Mouse (Mus musculus) small intestine, adult 2 months (tissue): ENCODE measurements around the gene Lyve1. TPM values are rescaled to one million over a fixed set of nuclear protein-coding genes. Genes with fewer than 3 reads are reported as not detected.

Experiments used
- H3K27ac ChIP-seq: fragments of 200-500 bp; 2 replicates; pipeline ENCODE4 v1.5.1; 2012; ENCODE audit warnings: low read depth, low read length, control low read depth, inconsistent platforms; ENCODE audit not compliant: insufficient read depth
- H3K27me3 ChIP-seq: fragments of 200-500 bp; 2 replicates; pipeline ENCODE4 v1.6.1; 2012; ENCODE audit warnings: mild to moderate bottlenecking, moderate library complexity, low read length, inconsistent platforms; ENCODE audit not compliant: control insufficient read depth, insufficient read depth
- H3K36me3 ChIP-seq: fragments of 200-500 bp; 2 replicates; pipeline ENCODE4 v1.6.1; 2012; ENCODE audit warnings: mild to moderate bottlenecking, low read length, control low read depth, inconsistent platforms; ENCODE audit not compliant: control insufficient read depth, insufficient read depth
- H3K4me1 ChIP-seq: fragments of 200-500 bp; 2 replicates; pipeline ENCODE4 v1.6.1; 2012; ENCODE audit warnings: low read length, inconsistent platforms, mixed read lengths; ENCODE audit not compliant: control insufficient read depth, insufficient read depth, insufficient read length
- H3K4me3 ChIP-seq: fragments of 200-500 bp; 2 replicates; pipeline ENCODE4 v1.5.1; 2012; ENCODE audit warnings: low read depth, mild to moderate bottlenecking, control low read depth, inconsistent platforms, low read length, moderate library complexity
- CTCF ChIP-seq: fragments of 200-500 bp; IDR thresholded peaks from 2 replicates; pipeline ENCODE4 v1.5.1; 2012; ENCODE audit warnings: low read depth, mild to moderate bottlenecking, control low read depth, inconsistent platforms, low read length, moderate library complexity, mixed read lengths; ENCODE audit not compliant: insufficient replicate concordance, insufficient read length; ENCODE audit errors: extremely low read depth
- POLR2A ChIP-seq: fragments of 200-500 bp; IDR thresholded peaks from 2 replicates; pipeline ENCODE4 v1.6.1; 2012; ENCODE audit warnings: low read depth, mild to moderate bottlenecking, control low read depth, inconsistent platforms, low read length, moderate library complexity
- WGBS: fragments of 180-500 bp; shearing (Covaris S2); methylation state at CpG from one replicate; pipeline ENCODE4 v1.1.7; 2018; 5-methylcytosine and 5-hydroxymethylcytosine counted together
- polyA plus RNA-seq: library from polyadenylated mRNA; depleted of rRNA; stranded (reverse); fragments of >200 nt; gene quantifications from 2 replicates; pipeline ENCODE4 v1.2.3, GENCODE M21; 2012

Lyve1 gene
- polyA plus RNA-seq, 1 experiment: 8.9 TPM

GRCm38 (mm10) chr7:110821653-110822052, 41.4 kb downstream of the Lyve1 start:
- Histone ChIP-seq H3K27ac (no peak overlapping the region), H3K36me3 (peaks cover 47% of the 10 kb centered on the region), H3K27me3 (no peaks in the 10 kb centered on the region), H3K4me3 (no peak overlapping the region), H3K4me1 (no peaks in the 10 kb centered on the region; the same call in 1 of the 2 replicates)
- no peak for TF ChIP-seq POLR2A
- TF ChIP-seq CTCF: no peak
- WGBS: 63% methylated on average over 3 of the region's 3 CpGs

GRCm38 (mm10) chr7:110821068-110821467, 42.0 kb downstream of the Lyve1 start:
- Histone ChIP-seq H3K4me3 (no peak overlapping the region), H3K36me3 (peaks cover 44% of the 10 kb centered on the region), H3K27me3 (no peaks in the 10 kb centered on the region), H3K27ac (no peak overlapping the region), H3K4me1 (no peaks in the 10 kb centered on the region; the same call in 1 of the 2 replicates)
- no peak for TF ChIP-seq POLR2A
- TF ChIP-seq CTCF: no peak
- WGBS: 74% methylated on average over 5 of the region's 5 CpGs

GRCm38 (mm10) chr7:110818787-110819350, 44.2 kb downstream of the Lyve1 start:
- Histone ChIP-seq H3K4me1 (no peaks in the 10 kb centered on the region; the same call in 1 of the 2 replicates), H3K27me3 (no peaks in the 10 kb centered on the region), H3K27ac (no peak overlapping the region), H3K36me3 (peaks cover 37% of the 10 kb centered on the region), H3K4me3 (no peak overlapping the region)
- WGBS: 49% methylated on average over 11 of the region's 11 CpGs
- TF ChIP-seq CTCF: no peak
- no peak for TF ChIP-seq POLR2A

- Histone ChIP-seq H3K4me1 (no peaks in the 10 kb centered on the region; the same call in 1 of the 2 replicates), H3K27me3 (no peaks in the 10 kb centered on the region), H3K4me3 (no peak overlapping the region), H3K27ac (no peak overlapping the region), H3K36me3 (peaks cover 32% of the 10 kb centered on the region)
- TF ChIP-seq POLR2A (no peak), CTCF (no peak)
- WGBS: 54% methylated on average over 6 of the region's 6 CpGs
These were observed 44.8 kb downstream of the Lyve1 start for GRCm38 (mm10) chr7:110818206-110818605.

- Histone ChIP-seq H3K4me1 (no peaks in the 10 kb centered on the region; the same call in 1 of the 2 replicates), H3K36me3 (peaks cover 32% of the 10 kb centered on the region), H3K4me3 (no peak overlapping the region), H3K27ac (no peak overlapping the region), H3K27me3 (no peaks in the 10 kb centered on the region)
- no peak for TF ChIP-seq POLR2A
- no peak; the same call in 1 of the 2 replicates for TF ChIP-seq CTCF
- 66% methylated on average over 5 of the region's 5 CpGs for WGBS
These were observed 47.0 kb downstream of the Lyve1 start for GRCm38 (mm10) chr7:110816037-110816436.

GRCm38 (mm10) chr7:110813983-110814382, 49.1 kb downstream of the Lyve1 start:
- H3K4me1 ChIP-seq: no peaks in the 10 kb centered on the region; the same call in 1 of the 2 replicates
- H3K27ac ChIP-seq: no peak overlapping the region
- no peak for TF ChIP-seq CTCF
- no peak for TF ChIP-seq POLR2A
- H3K36me3 ChIP-seq: peaks cover 35% of the 10 kb centered on the region
- H3K27me3 ChIP-seq: no peaks in the 10 kb centered on the region
- 94% methylated on average over 1 of the region's 1 CpGs for WGBS
- no peak overlapping the region for H3K4me3 ChIP-seq

GRCm38 (mm10) chr7:110811529-110811928, 51.5 kb downstream of the Lyve1 start:
- Histone ChIP-seq H3K4me3 (no peak overlapping the region), H3K27me3 (no peaks in the 10 kb centered on the region), H3K27ac (no peak overlapping the region), H3K4me1 (no peaks in the 10 kb centered on the region), H3K36me3 (peaks cover 31% of the 10 kb centered on the region)
- no peak for TF ChIP-seq CTCF
- TF ChIP-seq POLR2A: no peak
- 87% methylated on average over 5 of the region's 5 CpGs for WGBS

GRCm38 (mm10) chr7:110810995-110811394, 52.0 kb downstream of the Lyve1 start:
- Histone ChIP-seq H3K27ac (no peak overlapping the region), H3K4me1 (no peaks in the 10 kb centered on the region), H3K4me3 (no peak overlapping the region), H3K27me3 (no peaks in the 10 kb centered on the region), H3K36me3 (peaks cover 31% of the 10 kb centered on the region)
- TF ChIP-seq POLR2A (no peak), CTCF (no peak)
- 88% methylated on average over 8 of the region's 8 CpGs for WGBS
